Mouse (Mus musculus): ENCODE measurements around the gene B4galnt3.
"Not testable (repeated sequence)": the region's sequence is repeated elsewhere in the genome, so short reads cannot be mapped to it uniquely, and the experiment has no call there.

B4galnt3 gene

DNA sequence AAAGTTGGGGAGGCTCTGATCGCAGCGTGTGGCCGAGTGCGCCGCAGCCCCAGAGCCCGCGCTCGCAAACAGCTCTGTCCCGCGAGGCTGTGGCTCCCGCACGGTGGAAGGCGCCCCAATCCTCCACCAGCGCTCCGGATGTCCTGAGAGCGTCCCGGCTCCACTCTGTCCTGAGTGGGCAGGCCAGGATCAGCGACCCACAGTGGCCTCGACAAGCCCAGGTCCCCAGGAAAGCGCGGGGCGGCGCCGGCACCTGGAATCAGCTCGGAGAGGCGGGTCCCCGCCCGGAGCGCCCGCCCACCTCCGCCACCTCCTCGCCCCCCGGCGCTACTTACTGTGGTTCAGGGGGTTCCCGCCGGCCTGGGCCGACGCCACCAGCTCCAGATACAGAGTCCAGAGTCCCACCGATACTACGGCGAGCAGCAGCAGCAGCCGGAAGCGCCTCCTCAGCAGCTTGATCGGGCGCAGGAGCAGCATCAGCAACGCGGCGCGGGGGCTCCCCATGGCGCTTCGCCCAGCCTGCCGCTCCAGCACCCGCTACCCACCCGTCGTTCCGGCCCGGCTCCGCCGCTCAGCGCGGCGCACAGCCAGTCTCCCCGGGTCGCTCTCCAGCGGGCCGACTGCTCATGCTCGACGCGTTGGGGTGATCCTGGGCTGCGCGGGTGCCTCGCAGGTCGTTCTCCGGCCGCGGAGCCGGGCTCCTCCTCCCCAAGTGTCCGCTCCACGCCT lies at the start of gene B4galnt3, which contains the start of gene D330020A13Rik:
TSS of gene B4galnt3 (minus strand) at position 504 of the 729 bp plus-strand sequence.
TSS of gene D330020A13Rik (plus strand) at position 309 of the 729 bp plus-strand sequence.
- DNase-seq (ENCODE audit: low spot score in 2 of 2): peak in 1 of 2 experiments; percentile 34

DNA sequence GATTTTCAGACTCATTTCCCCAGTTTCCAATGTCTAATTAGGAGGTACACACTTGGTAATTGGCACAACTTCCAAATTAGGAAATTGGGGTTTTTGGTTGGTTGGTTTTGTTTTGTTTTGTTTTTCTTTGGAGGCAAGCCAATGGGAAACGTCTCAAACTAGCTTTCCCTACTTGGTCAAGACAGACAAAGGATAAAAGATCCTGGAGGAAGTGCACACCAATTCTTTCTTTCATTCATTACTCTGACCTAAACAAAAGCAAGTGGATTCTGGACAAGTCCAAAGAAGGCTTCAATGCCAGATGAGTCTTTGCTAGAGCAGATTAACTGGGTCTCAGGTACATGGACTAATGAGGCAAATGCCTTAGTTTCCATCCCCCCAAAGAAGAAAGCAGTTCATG lies 49.6 kb upstream of the B4galnt3 start:
- DNase-seq (ENCODE audit: low spot score in 2 of 2): no peak

DNA sequence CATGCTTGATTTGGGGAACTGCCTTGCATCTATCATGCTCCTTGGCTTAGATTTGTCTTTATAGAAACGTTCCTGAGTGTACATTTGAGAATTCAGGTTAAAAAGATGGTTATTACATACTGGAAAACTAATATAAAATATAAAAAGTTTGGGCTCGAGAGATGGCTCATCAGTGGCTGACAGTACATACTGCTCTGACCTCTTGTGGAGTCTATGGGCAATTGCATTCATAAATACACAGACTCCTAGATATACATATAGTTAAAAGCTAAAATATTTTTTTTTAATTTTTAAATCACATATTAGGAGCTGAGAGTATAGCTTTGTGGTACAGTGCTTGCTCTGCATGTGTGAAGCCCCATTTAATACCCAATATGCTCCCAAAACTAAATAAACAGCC lies 38.0 kb upstream of the B4galnt3 start:
- DNase-seq (ENCODE audit: low spot score in 2 of 2): no peak

DNA sequence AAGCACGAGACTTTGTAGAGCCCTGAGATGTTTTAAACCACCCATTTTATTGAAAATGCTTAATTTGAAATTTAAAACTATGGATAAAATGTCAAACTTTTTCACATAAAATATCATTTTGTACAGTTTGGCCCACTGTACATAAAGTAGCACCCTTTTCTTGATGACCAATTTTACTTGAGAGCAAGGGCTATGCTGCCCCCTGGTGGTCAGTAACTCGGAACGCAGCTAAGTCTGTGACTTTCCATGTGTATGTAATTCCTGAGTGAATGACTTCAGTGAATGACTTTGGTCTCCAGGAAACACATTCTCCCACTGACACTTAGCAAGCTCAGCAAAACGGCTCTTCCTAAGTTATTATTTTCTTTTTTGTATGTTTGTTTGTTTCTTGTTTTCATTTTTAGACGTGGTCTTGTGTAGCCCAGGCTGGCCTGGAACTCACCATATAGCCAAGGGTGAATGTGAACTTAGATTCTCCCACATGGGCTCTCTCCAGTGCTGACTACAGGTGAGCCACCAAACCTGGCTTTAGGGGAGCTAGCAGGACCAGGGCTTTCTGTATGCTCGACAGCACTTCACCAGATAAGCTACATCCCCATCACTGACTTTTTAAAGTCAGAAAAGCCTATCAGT lies 30.1 kb upstream of the B4galnt3 start:
- DNase-seq (ENCODE audit: low spot score in 2 of 2): peak; percentile 26 to 50

DNA sequence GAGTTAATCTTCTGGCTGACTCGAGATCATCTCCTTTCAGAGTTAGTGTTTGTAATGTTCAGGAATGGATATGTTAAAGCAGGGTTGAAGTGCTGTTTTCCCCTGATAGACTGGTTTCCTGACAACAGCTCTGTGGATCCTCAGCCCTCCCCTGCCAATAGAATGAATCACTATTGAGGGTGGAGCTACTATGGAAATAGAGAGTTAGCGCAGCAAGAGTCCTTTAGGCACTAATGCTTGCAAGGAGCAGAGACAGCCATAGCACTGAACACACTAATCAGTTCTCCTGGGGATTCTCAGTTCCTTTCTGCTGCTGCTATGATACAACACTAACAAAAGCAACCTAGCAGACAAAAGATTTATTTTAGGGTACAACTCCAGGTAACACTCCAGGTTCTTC lies 26.0 kb upstream of the B4galnt3 start:
- no peak for DNase-seq (ENCODE audit: low spot score in 2 of 2)

DNA sequence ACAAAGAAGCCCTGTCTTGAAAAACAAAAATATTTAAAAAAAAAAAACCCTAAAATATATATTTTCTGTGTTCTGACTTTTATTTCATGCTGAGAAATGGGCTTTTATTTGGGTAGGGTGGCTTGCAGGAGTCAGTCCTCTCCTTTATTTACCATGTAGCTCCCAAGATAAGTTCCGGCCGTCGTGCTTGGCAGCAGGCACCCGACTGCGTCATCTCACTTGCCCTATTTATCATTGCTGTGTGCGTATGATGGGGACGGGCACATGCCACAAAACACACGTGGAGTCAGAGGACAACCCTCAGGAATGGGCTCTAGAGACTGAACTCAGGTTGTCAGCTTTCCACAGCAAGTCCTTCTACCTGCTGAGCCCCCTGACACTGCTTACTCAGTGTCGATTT lies 24.8 kb upstream of the B4galnt3 start:
- no peak for DNase-seq (ENCODE audit: low spot score in 2 of 2)

DNA sequence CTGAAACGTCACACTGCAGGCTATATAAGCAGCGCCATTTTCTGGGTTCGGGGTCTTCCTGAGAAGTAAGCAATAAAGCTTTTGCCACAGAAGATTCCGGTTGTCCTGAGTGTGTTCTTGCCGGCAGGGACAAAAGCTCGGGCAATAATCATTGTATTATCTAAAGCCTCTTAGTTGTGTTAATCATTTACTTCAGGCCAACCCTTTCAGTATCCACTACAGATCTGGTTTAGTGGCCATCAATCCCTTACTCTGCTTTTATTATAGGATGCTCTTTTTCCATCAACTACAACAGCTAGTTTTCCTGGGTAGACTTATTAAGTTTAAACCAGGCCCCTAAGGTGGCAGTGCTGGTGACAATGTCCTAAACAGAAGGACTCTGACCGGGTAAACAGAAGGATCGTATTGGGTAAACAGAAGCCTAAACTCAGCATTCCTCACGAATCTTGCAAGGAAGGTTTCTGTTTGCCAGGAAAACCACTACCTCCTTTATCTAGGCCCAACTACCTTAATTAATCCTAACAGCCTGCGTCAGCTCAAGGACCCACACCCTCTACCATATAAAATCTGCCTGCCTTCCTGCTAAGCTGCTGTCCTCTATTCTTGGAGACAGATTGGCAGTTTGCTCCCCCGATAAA lies 24.1 kb upstream of the B4galnt3 start:
- DNase-seq (ENCODE audit: low spot score in 2 of 2): no peak

DNA sequence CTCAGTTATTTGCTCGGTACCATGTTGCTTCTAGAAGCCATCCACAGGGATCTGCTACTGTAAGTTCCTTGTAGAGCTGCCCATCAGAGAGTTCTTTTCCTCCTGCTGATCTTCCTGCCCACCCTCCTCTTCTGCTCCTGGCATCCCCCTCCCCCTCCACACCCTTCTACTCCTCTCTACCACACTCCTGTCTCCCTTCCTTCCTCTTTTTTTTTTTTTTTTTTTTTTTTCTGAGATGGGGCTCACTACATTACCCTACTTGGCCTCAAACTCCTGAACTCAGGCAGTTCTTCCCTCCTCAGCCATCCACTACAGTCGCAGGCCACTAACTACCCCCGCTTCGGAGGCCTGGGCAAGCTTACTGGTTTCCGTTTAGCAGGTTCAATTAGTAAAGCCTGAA lies 18.1 kb upstream of the B4galnt3 start:
- no peak for DNase-seq (ENCODE audit: low spot score in 2 of 2)

DNA sequence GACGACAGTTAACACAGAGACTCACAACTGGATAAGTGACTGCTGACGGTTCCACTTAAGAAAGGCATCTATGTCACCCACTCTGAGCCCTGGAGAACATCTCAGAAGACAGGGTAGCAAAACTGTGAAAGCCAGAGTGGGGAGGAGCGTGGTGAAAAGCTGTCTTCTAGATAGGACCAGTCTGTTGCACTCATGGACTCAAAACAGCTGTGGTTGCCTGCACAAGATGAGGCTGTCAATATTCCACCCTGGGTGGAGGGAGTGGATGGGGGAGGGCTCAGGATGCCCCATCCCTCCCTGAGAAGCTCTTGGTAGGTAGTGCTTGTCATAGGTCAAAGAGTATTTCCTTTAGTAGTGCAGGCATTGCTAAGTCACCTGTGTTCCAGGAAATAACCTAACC lies 15.4 kb upstream of the B4galnt3 start:
- DNase-seq (ENCODE audit: low spot score in 2 of 2): no peak

DNA sequence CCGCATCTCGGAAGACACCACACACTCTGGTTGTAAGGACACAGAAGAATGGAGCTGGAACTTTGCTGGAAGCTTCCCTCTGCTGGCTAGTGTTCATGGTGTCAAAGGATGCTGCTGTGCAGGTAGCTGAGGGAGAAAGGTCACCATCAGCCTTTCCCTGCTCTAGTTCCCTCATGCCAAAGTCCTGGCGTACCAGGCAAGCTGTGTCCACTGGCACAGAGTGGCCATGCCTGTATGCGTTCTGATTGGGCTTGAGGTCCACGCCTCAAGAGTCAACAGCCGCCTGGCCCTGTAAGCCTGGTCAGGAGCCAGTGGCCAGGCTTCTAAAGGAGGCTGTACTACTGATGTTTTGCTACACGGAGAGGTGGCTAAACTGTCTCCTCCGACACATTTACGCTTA lies 15.0 kb upstream of the B4galnt3 start:
- DNase-seq (ENCODE audit: low spot score in 2 of 2): no peak

DNA sequence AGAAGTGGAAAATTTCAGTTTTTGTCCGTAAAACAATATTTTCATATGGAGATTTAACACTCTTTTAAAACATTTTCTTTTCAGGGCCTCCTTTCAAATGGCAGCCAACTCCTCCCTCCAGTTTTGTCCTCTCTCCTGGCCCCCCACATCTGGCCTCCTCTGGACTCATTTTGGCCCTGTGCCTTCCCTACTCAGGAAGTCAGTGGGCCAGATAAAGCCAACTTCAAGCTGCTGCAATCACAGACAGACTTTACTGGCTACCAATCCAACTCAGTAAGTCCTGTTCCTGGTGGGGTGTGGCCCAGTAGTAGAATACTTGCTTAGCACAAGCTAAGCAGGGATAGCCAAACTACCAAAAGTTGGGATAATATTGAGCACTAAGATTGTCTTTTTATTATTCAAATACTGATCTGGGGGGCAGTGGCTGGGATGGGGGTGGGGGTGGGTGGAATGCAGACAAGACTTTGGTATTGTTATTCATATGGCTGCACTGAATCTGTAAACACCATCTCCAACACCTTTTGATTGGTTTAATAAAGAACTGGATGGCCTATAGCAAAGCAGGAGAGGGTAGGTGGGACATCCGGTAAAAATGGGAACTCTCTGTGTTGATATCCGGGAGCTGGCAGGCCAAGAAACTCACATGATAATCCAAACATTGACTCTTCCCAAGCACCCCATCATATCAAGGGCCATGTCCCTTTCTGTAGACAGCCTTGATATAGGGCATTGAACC lies 12.7 kb upstream of the B4galnt3 start:
- DNase-seq (ENCODE audit: low spot score in 2 of 2): no peak

DNA sequence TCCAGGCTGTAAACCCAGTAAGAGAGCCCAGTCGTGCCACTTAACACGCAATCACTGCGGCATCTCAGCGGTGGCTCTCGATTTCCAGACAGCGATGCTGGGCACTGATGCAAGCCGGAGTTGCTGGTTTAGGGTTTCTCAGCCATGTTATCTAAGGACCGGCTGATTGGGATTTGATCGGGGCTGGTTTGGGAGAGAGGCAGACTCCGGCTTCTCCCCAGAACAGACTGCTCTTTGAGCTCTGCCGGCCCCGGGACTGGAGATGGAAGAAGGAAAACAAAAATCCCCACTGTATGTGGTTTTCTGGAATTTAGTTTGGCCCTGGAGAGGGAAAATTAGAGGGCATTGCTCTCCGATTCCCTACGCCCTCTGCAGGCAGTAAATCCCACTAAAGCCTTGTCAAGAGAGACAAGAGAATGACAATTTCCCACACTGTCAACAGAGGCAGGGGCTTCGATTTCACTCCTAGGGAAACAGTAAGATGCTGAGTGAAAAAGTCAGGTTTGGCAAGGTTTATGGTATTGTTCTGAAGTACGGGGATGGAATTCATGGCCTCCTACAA lies 8.5 kb upstream of the B4galnt3 start:
- DNase-seq (ENCODE audit: low spot score in 2 of 2): peak in 1 of 2 experiments; percentile 7

DNA sequence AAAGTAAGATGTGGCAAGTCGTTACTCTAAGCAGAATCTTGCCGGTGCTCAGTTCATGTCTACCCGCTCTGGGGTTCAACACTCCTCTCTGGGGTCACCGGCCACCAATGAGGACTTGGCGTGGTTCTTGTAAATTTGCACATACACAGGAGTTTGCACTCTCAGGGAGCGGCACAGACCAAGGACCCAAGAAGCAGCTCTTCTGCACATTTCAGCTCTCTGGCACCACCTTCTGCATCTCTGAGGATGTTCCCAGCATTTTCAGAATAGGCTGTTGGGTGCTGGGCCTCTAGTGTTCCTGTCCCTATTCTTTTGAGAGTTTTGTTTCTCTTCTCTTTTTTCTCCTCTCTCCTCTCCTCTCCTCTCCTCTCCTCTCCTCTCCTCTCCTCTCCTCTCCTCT lies 6.8 kb upstream of the B4galnt3 start:
- DNase-seq (ENCODE audit: low spot score in 2 of 2): peak in 1 of 2 experiments; percentile 32

DNA sequence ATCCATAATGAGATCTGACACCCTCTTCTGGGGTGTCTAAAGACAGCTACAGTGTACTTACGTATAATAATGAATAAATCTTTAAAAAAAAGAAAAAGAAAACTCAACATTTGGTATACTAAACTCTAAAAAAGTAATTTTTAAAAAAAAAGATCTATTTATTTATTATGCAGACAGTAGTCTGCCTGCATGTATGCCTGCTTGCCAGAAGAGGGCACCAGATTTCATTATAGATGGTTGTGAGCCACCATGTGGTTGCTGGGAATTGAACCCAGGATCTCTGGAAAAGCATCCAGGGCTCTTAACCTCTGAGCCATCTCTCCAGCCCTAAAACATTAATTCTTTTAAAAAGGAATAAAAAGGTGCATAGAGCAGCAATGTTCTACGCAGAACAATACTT lies 2.2 kb upstream of the B4galnt3 start:
- DNase-seq (ENCODE audit: low spot score in 2 of 2): not testable (repeated sequence)

DNA sequence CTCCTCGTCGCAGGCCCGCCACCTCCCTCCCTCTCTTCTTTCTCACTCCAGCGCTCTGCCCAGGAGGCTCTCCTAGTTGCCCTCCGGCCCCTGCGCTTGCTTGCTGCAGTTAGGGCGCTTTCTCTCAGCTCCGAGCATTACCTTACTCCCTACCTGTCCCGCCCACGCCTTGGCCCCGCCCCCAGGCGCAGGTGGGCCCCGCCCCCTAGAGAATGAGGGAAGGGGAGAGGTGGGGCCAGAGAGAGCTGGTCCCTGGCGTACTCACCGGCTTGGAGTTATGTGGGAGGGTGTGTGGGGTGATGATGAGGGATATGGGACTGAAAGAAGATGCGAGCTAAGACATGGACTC lies 400 bp upstream of the B4galnt3 start:
- peak in 1 of 2 experiments; percentile 25 for DNase-seq (ENCODE audit: low spot score in 2 of 2)

DNA sequence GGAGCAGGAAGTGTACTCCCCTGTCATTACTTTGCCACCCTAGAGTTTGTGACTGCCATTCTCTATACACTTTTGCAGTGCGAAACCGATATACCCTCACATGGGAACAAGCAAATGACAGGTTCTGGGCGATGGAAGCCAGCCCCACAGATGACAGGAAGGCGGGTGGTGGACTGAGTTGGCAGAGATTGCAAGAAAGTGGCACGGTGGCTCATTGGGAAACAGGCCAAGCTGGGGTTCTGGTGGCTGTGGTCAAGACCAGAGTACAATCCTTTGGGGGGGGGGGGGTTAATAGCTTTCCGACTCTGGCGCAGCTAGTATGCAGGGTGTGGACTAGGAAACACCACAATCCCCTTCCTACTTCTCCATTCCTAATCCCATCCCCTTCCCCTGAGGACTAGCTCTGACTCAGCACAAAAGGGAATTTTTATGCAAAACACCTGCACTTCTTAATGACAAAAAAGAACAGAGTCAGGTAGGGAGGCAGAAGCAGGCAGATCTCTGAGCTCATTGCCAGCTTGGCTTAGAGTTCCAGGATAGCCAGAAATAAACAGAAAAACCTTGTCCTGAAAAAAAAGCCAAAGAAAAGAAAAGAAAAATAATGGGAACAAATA lies 2.9 kb downstream of the B4galnt3 start:
- no peak for DNase-seq (ENCODE audit: low spot score in 2 of 2)

DNA sequence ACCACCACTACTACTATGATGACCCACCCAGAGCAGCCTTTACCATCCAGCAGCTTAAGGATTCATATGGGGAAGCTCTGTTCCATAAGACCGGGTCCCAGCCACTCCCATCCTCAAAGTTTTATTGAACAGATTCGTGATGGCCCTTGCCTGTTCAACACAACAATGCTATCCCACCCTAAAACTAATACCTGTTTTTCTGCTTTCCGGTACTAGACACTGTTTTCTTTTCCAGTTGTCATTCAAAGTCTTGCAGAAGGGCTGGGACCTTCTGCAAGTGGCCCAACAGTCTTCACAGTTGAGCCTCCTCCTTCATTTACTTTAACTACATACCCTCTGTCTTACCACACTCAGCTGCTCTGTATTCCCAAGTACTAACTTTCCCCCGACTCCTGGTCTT lies 4.9 kb downstream of the B4galnt3 start:
- no peak for DNase-seq (ENCODE audit: low spot score in 2 of 2)

DNA sequence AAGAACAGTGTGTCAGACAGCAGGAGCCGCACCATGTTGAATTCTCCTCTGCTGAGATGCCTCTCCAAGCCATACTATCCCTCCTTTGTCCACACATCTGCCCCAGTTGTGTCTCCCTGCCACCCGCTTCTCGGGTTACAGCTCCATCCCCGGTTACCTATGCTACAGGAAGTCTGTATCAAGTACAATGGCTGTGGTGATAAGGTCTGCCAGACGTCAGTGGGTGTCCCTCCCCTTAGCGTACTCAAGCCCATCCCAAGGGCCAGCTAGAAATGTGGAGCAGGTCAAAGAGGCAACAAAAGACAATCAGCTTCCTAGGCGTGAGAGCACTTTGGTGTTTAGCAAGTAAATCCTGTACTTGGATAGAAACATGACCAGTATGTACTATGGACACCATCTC lies 5.8 kb downstream of the B4galnt3 start:
- no peak for DNase-seq (ENCODE audit: low spot score in 2 of 2)

DNA sequence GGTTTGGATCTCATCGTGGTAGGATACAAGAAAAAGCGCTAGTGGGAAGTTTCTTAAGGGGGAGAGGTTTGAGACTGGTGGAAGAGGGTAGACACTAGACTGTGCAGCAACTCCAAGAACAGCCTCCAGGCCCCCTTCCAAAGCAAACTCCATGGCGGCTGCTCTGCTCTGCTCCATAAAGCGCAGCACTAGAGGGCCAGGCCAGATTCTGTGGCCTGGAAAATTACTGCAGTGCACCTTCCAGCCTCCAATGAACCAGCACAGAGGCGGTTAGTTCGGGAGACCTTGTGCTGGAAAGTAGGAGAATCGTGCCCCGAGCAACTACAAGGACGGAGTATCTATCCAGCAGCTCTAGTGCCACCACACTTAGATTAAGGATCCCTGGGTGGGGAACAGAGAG lies 7.1 kb downstream of the B4galnt3 start:
- DNase-seq (ENCODE audit: low spot score in 2 of 2): no peak

DNA sequence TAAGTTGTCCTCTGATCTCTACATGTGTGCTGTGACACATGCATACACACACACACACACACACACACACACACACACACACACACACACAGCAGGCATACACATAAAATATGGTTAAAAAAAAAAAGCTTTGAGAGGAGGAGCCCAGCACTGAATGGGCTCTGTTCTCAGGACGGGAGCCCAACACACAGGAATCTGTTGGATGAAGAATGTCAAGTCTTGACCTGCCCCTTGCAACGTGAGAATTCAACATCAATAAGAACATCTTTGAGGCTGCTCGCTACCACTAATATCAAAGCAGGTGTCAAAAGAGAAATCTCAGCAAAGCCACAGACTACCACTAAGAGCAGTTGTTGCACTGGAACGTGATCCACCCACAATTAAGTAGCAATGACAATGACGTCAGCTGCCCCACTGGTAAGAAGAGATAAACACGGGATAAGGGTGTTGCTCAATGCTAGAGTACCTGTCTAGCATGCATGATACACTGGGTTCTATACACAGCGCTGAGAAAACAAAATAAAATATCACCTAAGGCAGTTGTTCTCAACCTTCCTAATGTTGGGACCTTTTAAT lies 17.4 kb downstream of the B4galnt3 start:
- DNase-seq (ENCODE audit: low spot score in 2 of 2): no peak

DNA sequence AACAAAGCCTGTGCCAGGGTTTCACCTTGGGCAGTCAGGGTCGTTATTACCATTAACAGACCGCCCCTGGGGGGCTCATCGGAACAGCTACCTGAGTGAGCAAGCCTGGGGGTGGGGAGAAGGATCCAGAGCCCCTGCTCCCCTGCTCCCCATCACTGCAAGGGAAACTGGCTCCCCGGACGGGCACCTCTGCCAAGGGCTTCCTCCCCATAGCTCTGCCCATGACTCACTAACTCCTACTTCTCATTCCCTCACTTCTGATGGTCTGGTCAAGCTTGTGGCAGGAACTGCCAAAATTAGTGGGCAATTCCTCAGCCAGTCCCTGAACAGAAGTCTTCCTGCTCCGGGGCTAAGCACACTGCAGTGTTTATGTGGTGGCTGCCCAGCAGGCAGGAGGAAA lies 19.1 kb downstream of the B4galnt3 start:
- DNase-seq (ENCODE audit: low spot score in 2 of 2): no peak

Measured in frontal cortex, postnatal 10 days (tissue).